Mouse (Mus musculus): ENCODE measurements at regions not wholly inside any gene's neighbourhood (a gene's known extent, or its start where the extent isn't known, plus 50 kb on each side); places are given as distances from the start of the nearest gene placed in this dataset.

DNA sequence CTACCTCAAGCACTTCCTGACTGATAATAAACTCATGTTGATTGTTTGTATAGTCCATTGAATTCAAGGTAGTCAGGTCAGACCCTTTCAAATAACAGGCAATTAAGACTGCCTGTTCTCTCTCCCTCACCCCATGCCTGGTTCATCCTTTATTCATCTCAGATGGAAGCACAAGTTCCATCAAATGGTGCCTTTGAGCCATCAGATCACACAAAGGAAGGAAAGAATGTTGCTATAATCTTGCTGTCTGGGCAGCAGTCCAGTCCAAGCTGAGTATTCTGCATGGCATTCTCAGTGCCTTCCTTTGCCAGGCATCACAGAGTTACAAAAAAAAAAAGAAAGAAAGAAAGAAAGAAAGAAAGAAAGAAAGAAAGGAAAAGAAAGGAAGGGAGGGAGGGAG lies 163.7 kb upstream of the Spaca1 start:
- TF ChIP-seq EP300 (IDR thresholded peaks at IDR 0.05; ENCODE audit: low read length) (no peak), POLR2A (IDR thresholded peaks at IDR 0.05; ENCODE audit: low read depth, low read length) (no peak), CHD2 (IDR thresholded peaks at IDR 0.05; ENCODE audit: low read length) (no peak), NELFE (IDR thresholded peaks at IDR 0.05; ENCODE audit: low read depth, low read length) (no peak), HCFC1 (IDR thresholded peaks at IDR 0.05; ENCODE audit: low read depth, low read length) (no peak), CTCF (conservative IDR thresholded peaks at IDR 0.05 in 1 of 2, IDR thresholded peaks at IDR 0.05 in 1 of 2; ENCODE audit: low read depth in 2 of 2, low read length in 2 of 2) (no peak), MAZ (IDR thresholded peaks at IDR 0.05; ENCODE audit: low read depth, low read length) (no peak), ZC3H11A (IDR thresholded peaks at IDR 0.05; ENCODE audit: low read depth, low read length) (no peak), MAFK (IDR thresholded peaks at IDR 0.05; ENCODE audit: insufficient replicate concordance, low read length) (no peak), RAD21 (IDR thresholded peaks at IDR 0.05; ENCODE audit: low read depth, low read length) (no peak), USF1 (IDR thresholded peaks at IDR 0.05; ENCODE audit: low read depth, low read length) (no peak)

Data from CH12.LX (cell line).